Mouse (Mus musculus): ENCODE measurements around the gene Ube2g2. TPM values are rescaled to one million over a fixed set of nuclear protein-coding genes. Genes with fewer than 3 reads are reported as not detected.

Ube2g2 gene
- polyA plus RNA-seq, 1 experiment from 2014 or later: 66.6 TPM

DNA sequence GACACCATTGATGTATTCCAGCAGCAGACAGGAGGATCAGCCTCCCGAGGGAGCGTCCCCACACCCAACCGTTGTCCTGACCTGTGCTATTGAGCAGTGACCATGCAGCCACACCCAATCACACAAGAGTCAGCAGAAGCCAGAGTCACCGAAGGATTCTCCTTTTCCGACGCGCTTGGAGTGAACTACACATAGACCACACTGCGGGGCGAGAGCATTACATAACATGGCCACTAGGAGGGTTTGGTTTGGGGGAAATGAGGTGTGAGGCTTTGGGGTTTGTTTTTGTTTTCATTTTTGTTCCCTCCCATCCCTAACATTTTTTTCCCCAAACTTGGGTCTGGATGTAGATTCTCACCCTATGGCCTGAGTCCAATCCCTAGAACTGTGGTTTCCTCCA lies 5.9 kb upstream of the Ube2g2 start:
- H3K9ac ChIP-seq (ENCODE audit: low read length): no peak overlapping the region
- no peak overlapping the region for H3K4me3 ChIP-seq (ENCODE audit: low read length)
- H3K27ac ChIP-seq (ENCODE audit: low read length): no peak overlapping the region
- no peak overlapping the region for H3K4me2 ChIP-seq (ENCODE audit: low read depth, low read length)
- H3K36me3 ChIP-seq (ENCODE audit: control insufficient read depth, insufficient read depth, low read length): peaks cover 49% of the 10 kb centered on the region
- H3K27me3 ChIP-seq (ENCODE audit: control insufficient read depth, insufficient read depth, low read depth, low read length): no peaks in the 10 kb centered on the region
- ATAC-seq (ENCODE audit: low read depth): no peak
- 93% methylated on average over 9 of the region's 9 CpGs for WGBS
- peaks cover 3% of the 10 kb centered on the region for H3K4me1 ChIP-seq (replicated peaks; ENCODE audit: control insufficient read depth, insufficient read depth, low read length)
- H3K9me3 ChIP-seq (ENCODE audit: control insufficient read depth, low read length): no peaks in the 10 kb centered on the region

DNA sequence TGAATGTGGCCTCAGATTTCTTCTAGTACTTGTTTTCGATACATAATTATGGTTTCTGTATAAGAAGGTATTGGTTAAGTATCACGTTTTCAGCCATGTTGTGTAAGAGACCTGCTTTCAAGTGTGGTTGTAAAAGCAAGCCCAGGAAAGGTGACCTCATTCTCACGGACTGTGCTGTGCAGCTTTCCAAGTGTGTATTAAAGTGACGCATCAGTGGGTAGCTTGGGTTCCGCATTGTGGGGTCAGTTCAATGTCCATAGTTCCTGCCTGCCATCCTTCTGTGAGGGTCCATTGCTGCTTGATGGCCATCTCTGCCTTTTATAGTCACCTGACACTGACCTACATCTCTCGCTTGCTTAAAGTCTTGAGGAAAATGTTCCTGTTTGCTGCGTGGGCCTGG lies 5.1 kb upstream of the Ube2g2 start:
- H3K4me2 ChIP-seq (ENCODE audit: low read depth, low read length): no peak overlapping the region
- 93% methylated on average over 7 of the region's 7 CpGs for WGBS
- no peak overlapping the region for H3K27ac ChIP-seq (ENCODE audit: low read length)
- ATAC-seq (ENCODE audit: low read depth): no peak
- H3K4me3 ChIP-seq (ENCODE audit: low read length): no peak overlapping the region
- H3K9me3 ChIP-seq (ENCODE audit: control insufficient read depth, low read length): no peaks in the 10 kb centered on the region
- H3K4me1 ChIP-seq (replicated peaks; ENCODE audit: control insufficient read depth, insufficient read depth, low read length): peaks cover 8% of the 10 kb centered on the region
- H3K9ac ChIP-seq (ENCODE audit: low read length): no peak overlapping the region
- peaks cover 43% of the 10 kb centered on the region for H3K36me3 ChIP-seq (ENCODE audit: control insufficient read depth, insufficient read depth, low read length)
- no peaks in the 10 kb centered on the region for H3K27me3 ChIP-seq (ENCODE audit: control insufficient read depth, insufficient read depth, low read depth, low read length)

DNA sequence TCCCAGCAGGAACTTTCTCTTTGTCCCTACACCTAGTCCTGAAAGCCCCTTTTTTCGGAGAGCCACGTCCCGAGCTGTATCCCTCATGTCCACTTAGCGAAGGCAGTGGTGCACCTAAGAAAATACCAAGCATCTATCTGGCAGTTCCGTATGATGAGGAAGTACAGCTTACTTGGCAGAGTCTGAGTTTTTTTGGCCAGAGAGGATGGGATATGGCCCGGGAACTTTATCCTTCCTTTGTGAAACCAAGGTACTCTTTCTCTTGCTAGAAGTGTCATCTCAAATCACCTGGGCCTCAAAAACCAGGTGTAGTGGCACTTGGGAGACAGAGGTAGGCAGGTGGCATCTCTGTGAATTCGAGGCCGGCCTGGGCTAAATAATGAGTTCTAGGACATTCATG lies 529 bp upstream of the Ube2g2 start:
- Histone ChIP-seq H3K4me2 (ENCODE audit: low read depth, low read length) (peak overlapping the region; percentile 71), H3K27me3 (ENCODE audit: control insufficient read depth, insufficient read depth, low read depth, low read length) (no peaks in the 10 kb centered on the region), H3K9ac (ENCODE audit: low read length) (peak overlapping the region; percentile 97), H3K36me3 (ENCODE audit: control insufficient read depth, insufficient read depth, low read length) (peaks cover 16% of the 10 kb centered on the region), H3K27ac (ENCODE audit: low read length) (peak overlapping the region; percentile 91), H3K4me3 (ENCODE audit: low read length) (peak overlapping the region; percentile 65), H3K4me1 (replicated peaks; ENCODE audit: control insufficient read depth, insufficient read depth, low read length) (peaks cover 26% of the 10 kb centered on the region), H3K9me3 (ENCODE audit: control insufficient read depth, low read length) (no peaks in the 10 kb centered on the region)
- 77% methylated on average over 8 of the region's 8 CpGs for WGBS
- no peak; the same call in 1 of the 2 replicates for ATAC-seq (ENCODE audit: low read depth)

DNA sequence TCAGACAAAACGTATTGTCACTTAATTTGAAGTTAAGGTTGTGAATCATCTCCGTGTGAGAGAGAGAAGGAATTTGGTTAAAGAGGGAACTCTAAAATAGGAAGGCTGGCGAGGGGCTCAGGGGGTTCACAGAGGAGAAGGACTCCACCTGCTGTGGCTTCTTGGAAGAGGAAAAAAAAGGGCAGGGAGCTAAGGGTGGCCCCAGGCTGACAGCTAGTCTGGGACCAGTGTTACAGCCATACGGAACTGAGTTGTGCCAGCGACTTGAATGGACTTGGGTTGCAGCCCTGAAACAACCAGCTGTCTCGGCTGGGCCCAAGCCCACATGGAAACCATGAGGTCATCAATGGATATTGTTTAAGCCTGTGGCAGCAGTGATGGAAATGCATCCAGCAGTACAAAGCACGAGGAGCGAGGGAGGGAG lies 1.0 kb downstream of the Ube2g2 start:
- peak overlapping the region; percentile 91 for H3K27ac ChIP-seq (ENCODE audit: low read length)
- peak overlapping the region; percentile 71 for H3K4me2 ChIP-seq (ENCODE audit: low read depth, low read length)
- 7% methylated on average over 8 of the region's 8 CpGs for WGBS
- peak overlapping the region; percentile 97 for H3K9ac ChIP-seq (ENCODE audit: low read length)
- H3K36me3 ChIP-seq (ENCODE audit: control insufficient read depth, insufficient read depth, low read length): peaks cover 6% of the 10 kb centered on the region
- ATAC-seq (ENCODE audit: low read depth): peak; percentile 20; the same call in 1 of the 2 replicates
- H3K27me3 ChIP-seq (ENCODE audit: control insufficient read depth, insufficient read depth, low read depth, low read length): no peaks in the 10 kb centered on the region
- peaks cover 29% of the 10 kb centered on the region for H3K4me1 ChIP-seq (replicated peaks; ENCODE audit: control insufficient read depth, insufficient read depth, low read length)
- peak overlapping the region; percentile 65 for H3K4me3 ChIP-seq (ENCODE audit: low read length)
- no peaks in the 10 kb centered on the region for H3K9me3 ChIP-seq (ENCODE audit: control insufficient read depth, low read length)

DNA sequence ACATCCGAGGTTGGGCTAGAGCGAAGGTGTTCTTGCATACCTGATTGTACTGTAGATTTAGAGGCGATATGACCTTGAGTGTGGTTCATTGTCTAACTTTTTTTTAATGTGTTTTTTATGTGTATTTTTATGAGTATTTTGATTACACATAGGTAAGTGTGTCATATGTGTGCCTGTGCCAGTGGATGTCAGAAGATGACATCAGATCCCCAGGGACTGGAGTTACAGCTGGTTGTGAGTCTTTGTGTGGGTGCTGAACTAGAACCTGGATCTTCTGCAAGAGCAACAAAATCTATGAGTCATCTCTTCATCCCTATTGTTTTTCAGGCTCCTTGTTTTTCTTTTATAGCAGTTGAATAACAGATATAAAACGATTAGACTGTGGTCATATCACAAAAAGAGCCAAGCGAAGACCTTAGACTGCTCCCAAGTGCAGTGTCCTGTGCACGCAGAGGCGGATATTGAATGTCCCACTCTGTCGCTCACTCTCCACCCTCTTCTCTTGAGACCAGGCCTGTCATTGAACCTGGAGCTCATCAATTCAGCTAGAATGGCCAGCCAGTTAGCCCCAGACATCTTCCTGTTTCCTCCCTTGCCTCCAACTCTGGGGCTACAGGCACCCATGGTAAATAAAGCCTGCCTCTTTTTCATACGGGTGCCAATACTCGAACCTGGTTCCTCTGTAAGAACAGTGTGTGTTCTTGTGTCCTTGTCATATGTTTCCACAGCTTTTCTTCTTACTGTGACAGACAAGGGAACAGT lies 1.7 kb downstream of the Ube2g2 start:
- no peak for ATAC-seq (ENCODE audit: low read depth)
- 82% methylated on average over 10 of the region's 10 CpGs for WGBS
- peak overlapping the region; percentile 41 for H3K27ac ChIP-seq (ENCODE audit: low read length)
- H3K36me3 ChIP-seq (ENCODE audit: control insufficient read depth, insufficient read depth, low read length): peaks cover 2% of the 10 kb centered on the region; the same call in 1 of the 2 replicates
- peak overlapping the region; percentile 71 for H3K4me2 ChIP-seq (ENCODE audit: low read depth, low read length)
- H3K27me3 ChIP-seq (ENCODE audit: control insufficient read depth, insufficient read depth, low read depth, low read length): no peaks in the 10 kb centered on the region
- H3K4me1 ChIP-seq (replicated peaks; ENCODE audit: control insufficient read depth, insufficient read depth, low read length): peaks cover 29% of the 10 kb centered on the region
- H3K9ac ChIP-seq (ENCODE audit: low read length): peak overlapping the region; percentile 45
- H3K4me3 ChIP-seq (ENCODE audit: low read length): peak overlapping the region; percentile 65
- no peaks in the 10 kb centered on the region for H3K9me3 ChIP-seq (ENCODE audit: control insufficient read depth, low read length)

DNA sequence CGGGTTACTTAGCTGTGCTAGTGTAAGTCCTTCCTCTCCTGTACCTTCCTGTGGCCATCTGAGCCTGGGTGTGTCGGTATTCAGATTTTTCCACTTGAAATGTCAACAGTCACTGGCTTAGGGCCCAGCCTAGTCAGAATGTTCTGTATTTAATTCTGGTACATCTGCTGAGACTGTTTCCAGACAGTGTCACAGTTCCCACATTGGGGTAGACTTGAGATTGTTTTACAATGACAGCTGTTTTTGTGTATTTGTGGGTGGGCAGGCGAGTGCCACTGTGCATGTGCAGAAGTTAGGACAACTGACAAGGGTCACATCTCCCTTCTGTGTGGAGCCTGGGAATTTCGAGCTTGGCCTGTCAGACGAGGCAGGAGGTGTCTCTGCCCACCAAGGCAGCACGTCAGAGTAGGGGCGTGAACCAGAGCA lies 2.5 kb downstream of the Ube2g2 start:
- Histone ChIP-seq H3K4me1 (replicated peaks; ENCODE audit: control insufficient read depth, insufficient read depth, low read length) (peaks cover 29% of the 10 kb centered on the region), H3K4me2 (ENCODE audit: low read depth, low read length) (no peak overlapping the region), H3K27ac (ENCODE audit: low read length) (peak overlapping the region; percentile 41), H3K9ac (ENCODE audit: low read length) (peak overlapping the region; percentile 45; the same call in 1 of the 2 replicates), H3K4me3 (ENCODE audit: low read length) (no peak overlapping the region), H3K36me3 (ENCODE audit: control insufficient read depth, insufficient read depth, low read length) (no peaks in the 10 kb centered on the region; the same call in 1 of the 2 replicates), H3K9me3 (ENCODE audit: control insufficient read depth, low read length) (no peaks in the 10 kb centered on the region), H3K27me3 (ENCODE audit: control insufficient read depth, insufficient read depth, low read depth, low read length) (no peaks in the 10 kb centered on the region)
- WGBS: 61% methylated on average over 7 of the region's 7 CpGs
- ATAC-seq (ENCODE audit: low read depth): no peak

DNA sequence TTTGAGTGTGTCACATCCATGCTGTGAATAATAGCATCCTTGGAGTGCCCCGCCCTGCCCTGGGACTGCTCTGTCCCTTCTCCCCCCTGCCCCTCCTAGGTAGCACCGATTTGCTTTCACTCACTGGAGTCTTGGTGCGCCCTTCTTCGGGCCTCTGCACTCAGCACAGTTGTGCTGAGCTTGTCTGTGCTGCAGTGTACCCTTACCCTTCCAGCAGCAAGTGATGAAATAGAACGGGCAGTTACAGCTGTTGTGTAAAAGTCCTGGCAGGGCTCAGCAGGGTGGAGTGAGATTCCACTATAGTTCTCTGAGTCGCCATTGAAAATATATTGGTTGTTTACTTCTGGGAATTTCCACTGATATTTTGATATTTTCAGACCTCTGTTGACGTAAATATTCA lies 4.0 kb downstream of the Ube2g2 start:
- Histone ChIP-seq H3K9me3 (ENCODE audit: control insufficient read depth, low read length) (no peaks in the 10 kb centered on the region), H3K27me3 (ENCODE audit: control insufficient read depth, insufficient read depth, low read depth, low read length) (no peaks in the 10 kb centered on the region), H3K4me1 (replicated peaks; ENCODE audit: control insufficient read depth, insufficient read depth, low read length) (peaks cover 29% of the 10 kb centered on the region), H3K4me3 (ENCODE audit: low read length) (no peak overlapping the region), H3K27ac (ENCODE audit: low read length) (no peak overlapping the region), H3K9ac (ENCODE audit: low read length) (no peak overlapping the region), H3K36me3 (ENCODE audit: control insufficient read depth, insufficient read depth, low read length) (no peaks in the 10 kb centered on the region; the same call in none of the 2 replicates), H3K4me2 (ENCODE audit: low read depth, low read length) (no peak overlapping the region)
- ATAC-seq (ENCODE audit: low read depth): no peak
- WGBS: 76% methylated on average over 7 of the region's 7 CpGs

DNA sequence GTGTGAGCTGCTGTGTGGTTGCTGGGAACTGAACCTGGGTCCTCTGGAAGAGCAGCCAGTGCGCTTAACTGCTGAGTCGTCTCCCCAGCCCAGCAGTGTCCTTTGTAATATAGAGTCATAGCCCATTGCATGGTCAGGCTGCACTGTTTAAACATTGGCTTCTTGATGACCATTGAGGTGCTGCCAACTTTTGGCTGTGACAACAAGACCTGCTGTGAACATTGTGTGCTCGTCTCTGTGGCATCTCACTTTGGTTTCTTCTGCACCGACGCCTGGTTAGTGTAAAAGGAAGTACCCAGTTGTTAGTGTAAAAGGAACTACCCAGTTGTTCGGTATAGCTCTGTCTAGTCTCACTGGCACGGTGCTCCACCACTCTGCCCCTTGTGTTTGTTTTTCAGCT lies 4.5 kb downstream of the Ube2g2 start:
- Histone ChIP-seq H3K4me1 (replicated peaks; ENCODE audit: control insufficient read depth, insufficient read depth, low read length) (peaks cover 27% of the 10 kb centered on the region), H3K4me3 (ENCODE audit: low read length) (no peak overlapping the region), H3K9me3 (ENCODE audit: control insufficient read depth, low read length) (no peaks in the 10 kb centered on the region), H3K27me3 (ENCODE audit: control insufficient read depth, insufficient read depth, low read depth, low read length) (no peaks in the 10 kb centered on the region), H3K4me2 (ENCODE audit: low read depth, low read length) (no peak overlapping the region), H3K27ac (ENCODE audit: low read length) (no peak overlapping the region), H3K36me3 (ENCODE audit: control insufficient read depth, insufficient read depth, low read length) (no peaks in the 10 kb centered on the region; the same call in none of the 2 replicates), H3K9ac (ENCODE audit: low read length) (no peak overlapping the region)
- 55% methylated on average over 7 of the region's 7 CpGs for WGBS
- no peak for ATAC-seq (ENCODE audit: low read depth)

DNA sequence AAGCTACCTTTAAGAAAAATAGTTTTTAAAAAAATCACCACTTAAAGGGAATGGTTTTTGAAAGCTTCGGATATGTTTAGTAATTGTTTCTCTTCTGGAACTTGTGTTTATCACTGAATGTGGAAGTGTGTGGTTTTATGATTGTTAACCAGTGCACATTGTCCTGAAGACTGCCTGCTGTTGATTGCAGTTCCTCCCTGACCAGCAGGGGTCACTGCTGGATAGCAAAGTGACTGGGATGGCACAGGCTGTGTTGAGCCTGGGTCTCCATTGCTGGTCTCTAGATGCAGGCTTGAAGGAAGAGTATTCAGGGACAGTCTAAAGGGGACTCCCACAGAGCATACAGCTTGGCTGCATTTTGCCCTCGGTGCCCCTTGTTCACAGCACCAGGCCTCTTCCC lies 5.4 kb downstream of the Ube2g2 start:
- H3K36me3 ChIP-seq (ENCODE audit: control insufficient read depth, insufficient read depth, low read length): peaks cover 4% of the 10 kb centered on the region
- H3K4me2 ChIP-seq (ENCODE audit: low read depth, low read length): no peak overlapping the region
- H3K27me3 ChIP-seq (ENCODE audit: control insufficient read depth, insufficient read depth, low read depth, low read length): no peaks in the 10 kb centered on the region
- 36% methylated on average over 2 of the region's 2 CpGs for WGBS
- H3K9ac ChIP-seq (ENCODE audit: low read length): no peak overlapping the region
- peaks cover 24% of the 10 kb centered on the region for H3K4me1 ChIP-seq (replicated peaks; ENCODE audit: control insufficient read depth, insufficient read depth, low read length)
- no peak overlapping the region for H3K4me3 ChIP-seq (ENCODE audit: low read length)
- ATAC-seq (ENCODE audit: low read depth): peak; percentile 74
- no peaks in the 10 kb centered on the region for H3K9me3 ChIP-seq (ENCODE audit: control insufficient read depth, low read length)
- H3K27ac ChIP-seq (ENCODE audit: low read length): no peak overlapping the region
